Mouse (Mus musculus) B cell, adult 67 days (primary cell): Measurements from ENCODE around the gene Creb1. TPM values are rescaled to one million over a fixed set of nuclear protein-coding genes. Genes with fewer than 3 reads are reported as not detected.

ENCODE experiments used
- total RNA-seq, 2 experiments: library from RNA; stranded (reverse); gene quantifications; 4 replicates each; pipeline ENCODE4 v1.2.4; 2023

Creb1 gene
- 100 to 1,000 TPM; 119 to 130 TPM for total RNA-seq

DNA sequence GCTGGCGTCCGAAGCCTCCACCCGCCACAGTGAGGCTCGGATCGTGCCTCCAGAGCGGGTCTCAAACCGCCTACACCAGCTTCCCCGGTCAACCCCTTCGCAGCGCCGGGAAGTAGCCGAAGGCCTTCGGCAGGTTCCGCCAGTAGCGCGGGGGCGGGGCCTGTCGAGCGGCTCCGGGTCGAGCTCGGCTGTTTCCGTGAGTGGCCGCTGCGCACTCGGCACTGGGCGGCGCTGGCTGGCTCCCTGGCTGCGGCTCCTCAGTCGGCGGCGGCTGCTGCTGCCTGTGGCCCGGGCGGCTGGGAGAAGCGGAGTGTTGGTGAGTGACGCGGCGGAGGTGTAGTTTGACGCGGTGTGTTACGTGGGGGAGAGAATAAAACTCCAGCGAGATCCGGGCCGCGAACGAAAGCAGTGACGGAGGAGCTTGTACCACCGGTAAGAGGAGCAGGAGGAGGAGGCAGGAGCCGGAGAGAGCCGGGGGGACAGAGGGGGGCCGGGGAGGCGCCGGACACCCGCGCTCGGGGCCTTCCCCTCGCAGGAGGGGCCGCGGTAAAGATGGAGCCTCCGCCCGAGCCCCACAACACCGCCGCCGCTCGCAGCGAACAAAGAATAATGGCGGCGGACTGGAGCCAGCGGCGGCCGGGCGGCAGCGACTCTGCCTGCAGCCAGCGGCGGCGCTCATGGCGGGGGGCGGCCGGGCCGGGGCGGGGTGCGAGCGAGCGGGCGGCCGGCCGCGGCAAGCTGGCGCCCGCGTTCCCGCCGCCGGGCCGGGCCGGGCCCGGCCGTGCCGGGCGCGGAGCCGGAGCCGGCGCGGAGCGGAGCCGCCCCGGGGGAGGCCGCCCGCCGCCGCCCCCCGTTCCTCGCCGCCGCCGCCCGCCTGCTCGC, at the start of gene Creb1:
Gene Creb1 (plus strand): TSS at position 57 of the 882 bp plus-strand sequence.

GRCm38 (mm10) chr1:64616881-64617714, 84.7 kb downstream of the Creb1 start, which contains the start of gene Mettl21a:
TSS of gene Mettl21a (minus strand) at chr1:64617242.

Other genes with a start within 250 kb of the Creb1 start
- 1 to 10 TPM in 1 of 2 experiments, under 1 TPM in 1; 0.86 to 2.8 TPM for gene Mettl21a, start 84.6 kb downstream of the Creb1 start, total RNA-seq
- 1 to 10 TPM; 4.9 to 5.7 TPM for gene Ccnyl1, start 157.8 kb downstream of the Creb1 start, total RNA-seq
- 1 to 10 TPM; 7.3 to 8.0 TPM for gene Fzd5, start 205.1 kb downstream of the Creb1 start, total RNA-seq